Mouse (Mus musculus) C2C12 (cell line): ENCODE results near the gene Polr3b.

Source experiments
- CEBPB ChIP-seq: IDR thresholded peaks from one replicate; pipeline ENCODE4 v1.6.1; 2011; ENCODE audit warnings: low read depth, mild to moderate bottlenecking, control low read depth, moderate library complexity
- CTCF ChIP-seq: IDR thresholded peaks from one replicate; pipeline ENCODE4 v1.5.1; 2011; ENCODE audit not compliant: control insufficient read depth, insufficient read depth, insufficient read length
- FOSL1 ChIP-seq: IDR thresholded peaks from one replicate; pipeline ENCODE4 v1.8.0; 2011; ENCODE audit warnings: mild to moderate bottlenecking, low read length; ENCODE audit not compliant: poor library complexity, insufficient read depth, severe bottlenecking
- MAX ChIP-seq: IDR thresholded peaks from one replicate; pipeline ENCODE4 v1.6.1; 2011; ENCODE audit warnings: mild to moderate bottlenecking, control low read depth
- MYOD1 ChIP-seq: IDR thresholded peaks from one replicate; pipeline ENCODE4 v1.6.1; 2011; ENCODE audit warnings: low read depth; ENCODE audit not compliant: control insufficient read depth, insufficient read length
- MYOG ChIP-seq: IDR thresholded peaks from one replicate; pipeline ENCODE4 v1.6.1; 2011; ENCODE audit not compliant: control insufficient read depth, insufficient read length; ENCODE audit errors: extremely low read depth
- USF1 ChIP-seq: IDR thresholded peaks from one replicate; pipeline ENCODE4 v1.6.1; 2011; ENCODE audit warnings: low read depth, mild to moderate bottlenecking, control low read depth, moderate library complexity

GRCm38 (mm10) chr10:84676511-84676910, 54.4 kb downstream of the Polr3b start:
- no peak for TF ChIP-seq MYOD1
- TF ChIP-seq CTCF, result no peak
- TF ChIP-seq USF1, result no peak
- TF ChIP-seq MAX, result no peak
- no peak for TF ChIP-seq CEBPB
- TF ChIP-seq MYOG, result no peak
- no peak for TF ChIP-seq FOSL1
